Mouse (Mus musculus) G1E (cell line): ENCODE measurements around the gene Zfp13.

Experiments
- CTCF ChIP-seq: IDR thresholded peaks from 2 replicates; pipeline ENCODE4 v1.5.1; 2012; ENCODE audit warnings: low read depth, low read length, inconsistent platforms, mixed read lengths
- GATA1 ChIP-seq: IDR thresholded peaks from 2 replicates; pipeline ENCODE4 v1.6.1; 2012; ENCODE audit warnings: borderline replicate concordance, low read length, inconsistent platforms, mixed read lengths
- GATA2 ChIP-seq: IDR thresholded peaks from 2 replicates; pipeline ENCODE4 v1.6.1; 2012; ENCODE audit warnings: low read depth, low read length, inconsistent platforms, borderline replicate concordance
- POLR2AphosphoS5 ChIP-seq: IDR thresholded peaks from 2 replicates; pipeline ENCODE4 v1.6.1; 2012; ENCODE audit warnings: low read depth, low read length, inconsistent platforms; ENCODE audit not compliant: insufficient replicate concordance
- TAL1 ChIP-seq: conservative IDR thresholded peaks from 2 replicates; pipeline ENCODE4 v1.6.1; 2012; ENCODE audit warnings: low read depth, low read length, inconsistent platforms, mixed read lengths

DNA sequence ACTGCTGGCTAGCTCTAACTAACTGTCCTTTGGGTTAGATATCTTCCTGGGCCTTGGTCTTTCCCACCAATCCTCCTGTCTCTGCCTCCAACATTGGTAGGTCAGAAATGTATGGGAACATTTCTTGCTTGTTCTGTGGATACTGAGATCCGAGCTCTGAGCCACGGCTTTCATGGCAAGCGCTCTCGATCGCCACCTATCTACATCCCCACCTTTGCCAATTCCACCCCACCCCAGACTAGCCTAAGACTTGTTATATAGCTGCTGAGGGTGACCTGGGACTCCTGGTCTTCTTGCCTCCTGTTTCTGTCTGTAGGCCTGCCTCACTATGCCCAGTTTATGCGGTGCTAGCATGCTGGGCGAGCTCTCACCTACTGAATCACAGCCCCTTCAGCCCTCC, 5.1 kb upstream of the Zfp13 start:
- no peak for TF ChIP-seq CTCF
- no peak for TF ChIP-seq GATA1
- TF ChIP-seq TAL1: no peak
- TF ChIP-seq POLR2AphosphoS5: no peak
- no peak for TF ChIP-seq GATA2
